Mouse (Mus musculus): Measurements from ENCODE around the gene Glt8d2. TPM values are rescaled to one million over a fixed set of nuclear protein-coding genes. Genes with fewer than 3 reads are reported as not detected.

Glt8d2 gene
- polyA plus RNA-seq, 1 experiment from 2014 or later: 4.1 TPM

- H3K4me1 ChIP-seq (ENCODE audit: insufficient read depth, low read length): no peaks in the 10 kb centered on the region
- H3K27me3 ChIP-seq (ENCODE audit: insufficient read depth, low read length): no peaks in the 10 kb centered on the region
- WGBS: 84% methylated on average over 5 of the region's 5 CpGs
- H3K9me3 ChIP-seq (ENCODE audit: low read length): no peaks in the 10 kb centered on the region
- H3K9ac ChIP-seq (replicated peaks; ENCODE audit: low read length): no peak overlapping the region
- no peak for ATAC-seq (ENCODE audit: low FRiP score, low TSS enrichment)
- H3K36me3 ChIP-seq (ENCODE audit: insufficient read depth, low read length): peaks cover 32% of the 10 kb centered on the region
- H3K4me3 ChIP-seq (ENCODE audit: low read length): no peak overlapping the region
- no peak overlapping the region for H3K4me2 ChIP-seq (replicated peaks; ENCODE audit: low read depth, low read length)
- no peak overlapping the region for H3K27ac ChIP-seq (ENCODE audit: low read length)
Observed at GRCm38 (mm10) chr10:82651221-82651620, 39.2 kb downstream of the Glt8d2 start.

DNA sequence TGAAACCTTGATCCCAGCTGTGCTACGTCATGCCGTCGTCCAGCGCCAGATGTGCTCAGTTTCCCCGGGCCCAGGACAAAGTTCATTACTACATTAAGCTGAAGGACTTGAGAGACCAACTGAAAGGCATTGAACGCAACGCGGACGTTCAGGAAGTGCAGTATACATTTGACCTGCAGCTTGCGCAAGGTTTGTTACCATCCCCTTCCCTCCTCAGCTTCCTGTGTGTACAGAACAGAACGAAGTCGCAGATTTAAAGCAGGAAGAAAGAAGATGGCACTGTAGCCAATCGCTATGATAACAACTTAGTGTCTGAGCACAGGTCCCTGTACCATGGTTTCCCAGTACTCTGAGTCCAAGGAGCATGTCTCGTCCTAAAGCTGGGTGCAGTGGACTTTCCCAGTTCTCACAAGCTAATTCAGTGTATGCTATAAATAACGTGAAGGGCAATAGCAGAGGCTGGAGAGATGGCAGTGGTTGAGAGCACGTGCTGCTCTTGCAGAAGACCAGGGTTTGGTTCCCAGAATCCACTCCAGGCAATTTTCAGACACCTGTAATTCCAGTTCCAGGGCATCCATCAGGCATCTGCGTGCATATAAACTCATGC, 43.1 kb downstream of the Glt8d2 start:
- no peaks in the 10 kb centered on the region for H3K27me3 ChIP-seq (ENCODE audit: insufficient read depth, low read length)
- H3K4me1 ChIP-seq (ENCODE audit: insufficient read depth, low read length): no peaks in the 10 kb centered on the region
- H3K4me3 ChIP-seq (ENCODE audit: low read length): no peak overlapping the region
- no peaks in the 10 kb centered on the region for H3K9me3 ChIP-seq (ENCODE audit: low read length)
- H3K36me3 ChIP-seq (ENCODE audit: insufficient read depth, low read length): peaks cover 61% of the 10 kb centered on the region
- no peak overlapping the region for H3K4me2 ChIP-seq (replicated peaks; ENCODE audit: low read depth, low read length)
- WGBS: 79% methylated on average over 17 of the region's 17 CpGs
- ATAC-seq (ENCODE audit: low FRiP score, low TSS enrichment): no peak
- no peak overlapping the region for H3K9ac ChIP-seq (replicated peaks; ENCODE audit: low read length)
- no peak overlapping the region for H3K27ac ChIP-seq (ENCODE audit: low read length)

DNA sequence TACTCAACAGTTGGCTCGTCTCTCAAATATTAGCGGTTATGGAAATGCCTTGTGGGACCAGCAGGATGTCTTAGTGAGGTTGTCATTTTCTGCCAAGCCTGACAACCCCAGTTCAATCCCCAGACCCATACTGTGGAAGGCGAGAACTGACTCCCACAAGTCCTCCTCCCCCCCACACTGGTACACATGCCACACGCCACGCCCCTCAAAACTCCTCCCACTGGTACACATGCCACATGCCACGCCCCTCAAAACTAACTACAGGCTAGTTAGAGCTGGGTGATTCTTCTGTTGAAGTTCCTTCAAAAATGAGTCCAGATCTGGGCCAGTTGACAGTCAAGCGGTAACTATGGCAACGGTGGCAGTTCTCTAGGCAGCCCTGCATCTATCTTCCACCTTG, 44.4 kb downstream of the Glt8d2 start:
- no peaks in the 10 kb centered on the region for H3K4me1 ChIP-seq (ENCODE audit: insufficient read depth, low read length)
- WGBS: 91% methylated on average over 8 of the region's 8 CpGs
- no peak overlapping the region for H3K4me2 ChIP-seq (replicated peaks; ENCODE audit: low read depth, low read length)
- H3K9ac ChIP-seq (replicated peaks; ENCODE audit: low read length): no peak overlapping the region
- no peak overlapping the region for H3K4me3 ChIP-seq (ENCODE audit: low read length)
- no peaks in the 10 kb centered on the region for H3K9me3 ChIP-seq (ENCODE audit: low read length)
- no peak overlapping the region for H3K27ac ChIP-seq (ENCODE audit: low read length)
- ATAC-seq (ENCODE audit: low FRiP score, low TSS enrichment): no peak
- H3K27me3 ChIP-seq (ENCODE audit: insufficient read depth, low read length): no peaks in the 10 kb centered on the region
- peaks cover 67% of the 10 kb centered on the region for H3K36me3 ChIP-seq (ENCODE audit: insufficient read depth, low read length)

GRCm38 (mm10) chr10:82641481-82641880, 49.0 kb downstream of the Glt8d2 start:
- 96% methylated on average over 9 of the region's 9 CpGs for WGBS
- peaks cover 76% of the 10 kb centered on the region for H3K36me3 ChIP-seq (ENCODE audit: insufficient read depth, low read length)
- no peak overlapping the region for H3K27ac ChIP-seq (ENCODE audit: low read length)
- H3K9ac ChIP-seq (replicated peaks; ENCODE audit: low read length): no peak overlapping the region
- no peaks in the 10 kb centered on the region for H3K4me1 ChIP-seq (ENCODE audit: insufficient read depth, low read length)
- no peak overlapping the region for H3K4me2 ChIP-seq (replicated peaks; ENCODE audit: low read depth, low read length)
- no peak for ATAC-seq (ENCODE audit: low FRiP score, low TSS enrichment)
- no peaks in the 10 kb centered on the region for H3K9me3 ChIP-seq (ENCODE audit: low read length)
- no peak overlapping the region for H3K4me3 ChIP-seq (ENCODE audit: low read length)
- H3K27me3 ChIP-seq (ENCODE audit: insufficient read depth, low read length): no peaks in the 10 kb centered on the region

GRCm38 (mm10) chr10:82639032-82639698, 51.3 kb downstream of the Glt8d2 start:
- no peak overlapping the region for H3K4me3 ChIP-seq (ENCODE audit: low read length)
- H3K9ac ChIP-seq (replicated peaks; ENCODE audit: low read length): no peak overlapping the region
- no peaks in the 10 kb centered on the region for H3K4me1 ChIP-seq (ENCODE audit: insufficient read depth, low read length)
- H3K4me2 ChIP-seq (replicated peaks; ENCODE audit: low read depth, low read length): no peak overlapping the region
- H3K27me3 ChIP-seq (ENCODE audit: insufficient read depth, low read length): no peaks in the 10 kb centered on the region
- H3K36me3 ChIP-seq (ENCODE audit: insufficient read depth, low read length): peaks cover 57% of the 10 kb centered on the region
- ATAC-seq (ENCODE audit: low FRiP score, low TSS enrichment): no peak
- 91% methylated on average over 8 of the region's 8 CpGs for WGBS
- H3K9me3 ChIP-seq (ENCODE audit: low read length): no peaks in the 10 kb centered on the region
- no peak overlapping the region for H3K27ac ChIP-seq (ENCODE audit: low read length)

DNA sequence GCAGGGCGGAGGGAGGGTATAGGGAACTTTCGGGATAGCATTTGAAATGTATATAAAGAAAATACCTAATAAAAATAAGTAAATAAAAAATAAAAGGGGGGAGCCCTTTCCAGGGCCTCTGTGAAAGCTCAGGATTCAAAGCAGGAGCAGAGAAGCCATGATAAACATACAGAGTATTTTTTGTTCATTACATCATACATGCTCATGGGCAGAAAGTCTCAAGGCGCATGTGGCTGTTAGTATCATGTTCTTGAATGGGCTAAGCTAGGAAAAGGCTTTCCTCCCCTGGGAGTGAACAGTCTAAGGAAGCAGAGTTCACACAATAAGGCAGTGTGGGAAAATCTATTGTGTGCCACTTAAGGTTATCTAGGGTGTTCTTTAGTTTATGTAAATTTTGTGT, 54.1 kb downstream of the Glt8d2 start:
- Histone ChIP-seq H3K4me3 (ENCODE audit: low read length) (no peak overlapping the region), H3K9me3 (ENCODE audit: low read length) (peaks cover 5% of the 10 kb centered on the region; the same call in 1 of the 2 replicates), H3K27ac (ENCODE audit: low read length) (no peak overlapping the region), H3K36me3 (ENCODE audit: insufficient read depth, low read length) (peaks cover 53% of the 10 kb centered on the region), H3K9ac (replicated peaks; ENCODE audit: low read length) (no peak overlapping the region), H3K4me1 (ENCODE audit: insufficient read depth, low read length) (peaks cover 5% of the 10 kb centered on the region), H3K4me2 (replicated peaks; ENCODE audit: low read depth, low read length) (no peak overlapping the region), H3K27me3 (ENCODE audit: insufficient read depth, low read length) (no peaks in the 10 kb centered on the region)
- WGBS: 92% methylated on average over 3 of the region's 3 CpGs
- no peak for ATAC-seq (ENCODE audit: low FRiP score, low TSS enrichment)

DNA sequence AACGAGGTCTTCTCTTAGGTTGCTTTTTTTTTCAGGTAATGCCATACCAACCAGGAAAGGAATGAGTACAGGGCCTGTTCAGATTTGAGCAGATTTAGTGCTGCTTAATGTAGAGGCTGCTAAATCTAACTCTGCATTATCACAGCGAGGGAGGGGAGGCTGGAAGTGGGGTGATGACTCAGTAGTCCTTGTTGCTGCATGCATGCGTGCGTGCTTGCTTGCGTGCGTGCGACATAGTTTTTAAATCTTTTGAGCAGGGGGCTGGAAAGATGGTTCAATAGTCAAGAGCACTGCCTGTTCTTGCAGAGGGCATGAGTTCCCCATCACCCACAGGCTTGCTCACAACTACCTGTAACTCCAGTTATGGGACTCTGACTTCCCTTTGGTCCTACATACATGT, 56.1 kb downstream of the Glt8d2 start:
- peaks cover 38% of the 10 kb centered on the region for H3K36me3 ChIP-seq (ENCODE audit: insufficient read depth, low read length)
- peaks cover 5% of the 10 kb centered on the region; the same call in 1 of the 2 replicates for H3K9me3 ChIP-seq (ENCODE audit: low read length)
- 98% methylated on average over 7 of the region's 7 CpGs for WGBS

GRCm38 (mm10) chr10:82632496-82633280, 57.8 kb downstream of the Glt8d2 start:
- Histone ChIP-seq H3K4me1 (ENCODE audit: insufficient read depth, low read length) (peaks cover 15% of the 10 kb centered on the region), H3K27ac (ENCODE audit: low read length) (no peak overlapping the region), H3K36me3 (ENCODE audit: insufficient read depth, low read length) (peaks cover 28% of the 10 kb centered on the region), H3K9me3 (ENCODE audit: low read length) (peaks cover 5% of the 10 kb centered on the region; the same call in 1 of the 2 replicates), H3K27me3 (ENCODE audit: insufficient read depth, low read length) (no peaks in the 10 kb centered on the region), H3K9ac (replicated peaks; ENCODE audit: low read length) (no peak overlapping the region), H3K4me3 (ENCODE audit: low read length) (no peak overlapping the region), H3K4me2 (replicated peaks; ENCODE audit: low read depth, low read length) (no peak overlapping the region)
- WGBS: 94% methylated on average over 12 of the region's 12 CpGs
- no peak for ATAC-seq (ENCODE audit: low FRiP score, low TSS enrichment)

More for the DNA sequence above, 56.1 kb downstream of the Glt8d2 start:
- ATAC-seq (ENCODE audit: low FRiP score, low TSS enrichment): no peak
- Histone ChIP-seq H3K4me1 (ENCODE audit: insufficient read depth, low read length) (peaks cover 15% of the 10 kb centered on the region), H3K9ac (replicated peaks; ENCODE audit: low read length) (no peak overlapping the region), H3K4me2 (replicated peaks; ENCODE audit: low read depth, low read length) (no peak overlapping the region), H3K27me3 (ENCODE audit: insufficient read depth, low read length) (no peaks in the 10 kb centered on the region), H3K4me3 (ENCODE audit: low read length) (no peak overlapping the region), H3K27ac (ENCODE audit: low read length) (no peak overlapping the region)

DNA sequence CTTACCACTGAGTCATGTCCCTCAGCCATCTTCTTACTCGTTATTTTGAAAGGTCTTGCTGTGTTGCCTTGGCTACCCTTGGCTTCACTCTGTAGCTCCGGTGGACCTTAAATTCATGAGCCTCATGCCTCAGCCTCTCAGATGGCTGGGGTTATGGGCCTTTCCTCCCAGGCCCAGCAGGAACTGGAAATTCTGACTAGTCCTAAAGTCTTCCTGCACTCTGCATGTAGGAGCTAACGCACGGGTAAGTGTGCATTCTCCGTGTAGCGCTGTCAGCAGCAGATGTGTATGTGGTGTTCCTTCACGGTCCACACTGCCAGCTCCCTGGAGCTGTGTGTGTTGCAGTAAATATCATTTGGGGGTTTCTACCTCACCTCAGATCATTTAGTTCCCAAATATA, 59.3 kb downstream of the Glt8d2 start:
- H3K9me3 ChIP-seq (ENCODE audit: low read length): peaks cover 5% of the 10 kb centered on the region; the same call in 1 of the 2 replicates

More for the DNA sequence above, 59.3 kb downstream of the Glt8d2 start:
- no peak overlapping the region; the same call in 1 of the 2 replicates for H3K9ac ChIP-seq (replicated peaks; ENCODE audit: low read length)
- WGBS: 76% methylated on average over 7 of the region's 7 CpGs
- ATAC-seq (ENCODE audit: low FRiP score, low TSS enrichment): no peak
- H3K27ac ChIP-seq (ENCODE audit: low read length): no peak overlapping the region
- H3K4me3 ChIP-seq (ENCODE audit: low read length): peak overlapping the region; percentile 92
- H3K4me1 ChIP-seq (ENCODE audit: insufficient read depth, low read length): peaks cover 15% of the 10 kb centered on the region
- H3K36me3 ChIP-seq (ENCODE audit: insufficient read depth, low read length): peaks cover 19% of the 10 kb centered on the region
- H3K4me2 ChIP-seq (replicated peaks; ENCODE audit: low read depth, low read length): peak overlapping the region; percentile 89
- H3K27me3 ChIP-seq (ENCODE audit: insufficient read depth, low read length): no peaks in the 10 kb centered on the region
